ENCODE assay signal across 14 mouse cellular contexts in the genomic region with DNA sequence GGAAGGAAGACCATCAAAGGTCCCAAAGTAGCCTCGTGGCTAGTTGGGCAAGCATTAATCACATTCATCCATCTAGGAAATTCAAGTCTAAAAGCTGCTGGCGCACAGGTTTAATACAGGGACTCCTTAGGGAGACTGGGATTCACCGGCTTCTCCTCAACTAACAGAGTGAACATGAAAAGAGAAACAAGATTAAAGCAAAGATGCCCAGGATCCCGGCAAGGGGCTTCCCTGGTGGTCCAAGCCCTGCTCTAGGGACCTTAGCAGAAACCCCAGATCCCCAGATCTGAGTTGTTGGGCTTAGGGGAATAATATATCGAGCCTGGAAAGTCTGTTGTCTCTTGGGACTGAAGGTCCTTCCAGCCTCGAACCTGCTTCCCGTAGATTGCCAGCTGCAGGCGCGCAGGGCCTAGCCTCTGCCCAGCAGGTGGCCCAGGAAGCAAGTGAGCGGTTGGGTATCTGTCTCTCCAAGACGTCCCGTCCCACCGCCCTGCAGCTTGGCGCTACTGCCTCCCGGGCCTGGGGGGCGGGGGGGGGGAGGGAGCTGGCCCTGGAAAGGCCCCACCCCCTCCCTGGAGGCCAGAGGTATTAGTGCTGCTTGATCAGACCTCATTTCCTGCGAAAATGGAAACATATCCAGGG. TPM values are rescaled to one million over a fixed set of nuclear protein-coding genes. Genes with fewer than 3 reads are reported as not detected.
A peak's percentile ranks its signal among the peaks of the same experiment; 100 is the strongest.
DNase-seq lines count a peak whose midpoint lies in the region; ATAC-seq and TF ChIP-seq lines count a peak whose summit lies in the region.
"Had no signal": no experiment of that assay in that cellular context is flagged by ENCODE, and none has a peak within 500 bp of the region (broad histone marks: within the 10 kb centered on the region; RNA-seq: fewer than 3 reads in every experiment).

No protein-coding gene starts in this region.

- no peak for TF ChIP-seq EP300 in lung, postnatal 0 days (IDR thresholded peaks at IDR 0.05)

- H3K4me3 ChIP-seq in forebrain, embryonic 11.5 days (ENCODE audit: low read depth, low read length): no peak overlapping the region
- no peak overlapping the region for H3K4me3 ChIP-seq in forebrain, embryonic 13.5 days
- H3K4me3 ChIP-seq in lung, embryonic 14.5 days (ENCODE audit: low read depth, low read length): no peak overlapping the region
- no peak overlapping the region for H3K4me3 ChIP-seq in lung, postnatal 0 days (ENCODE audit: low read depth, low read length)

- H3K27me3 ChIP-seq in forebrain, embryonic 11.5 days (ENCODE audit: control insufficient read depth, insufficient read depth, low read length): peaks cover 66% of the 10 kb centered on the region
- peaks cover 88% of the 10 kb centered on the region for H3K27me3 ChIP-seq in forebrain, embryonic 13.5 days
- H3K27me3 ChIP-seq in lung, embryonic 14.5 days (ENCODE audit: insufficient read depth, low read length): peaks cover 64% of the 10 kb centered on the region
- peaks cover 58% of the 10 kb centered on the region for H3K27me3 ChIP-seq in lung, postnatal 0 days (replicated peaks; ENCODE audit: insufficient read depth, low read length)

- no peak overlapping the region for H3K4me2 ChIP-seq in forebrain, embryonic 11.5 days (ENCODE audit: low read depth, low read length, severe bottlenecking)
- H3K4me2 ChIP-seq in forebrain, embryonic 13.5 days: no peak overlapping the region
- no peak overlapping the region for H3K4me2 ChIP-seq in lung, embryonic 14.5 days
- H3K4me2 ChIP-seq in lung, postnatal 0 days (replicated peaks; ENCODE audit: low read depth, low read length): no peak overlapping the region

- WGBS in forebrain, embryonic 11.5 days: 2% methylated on average over 17 of the region's 17 CpGs
- 3% methylated on average over 17 of the region's 17 CpGs for WGBS in forebrain, embryonic 13.5 days
- WGBS in lung, embryonic 14.5 days: 8% methylated on average over 17 of the region's 17 CpGs
- WGBS in lung, postnatal 0 days: 11% methylated on average over 16 of the region's 17 CpGs

- no peak overlapping the region for H3K27ac ChIP-seq in forebrain, embryonic 11.5 days (ENCODE audit: low read depth, low read length)
- no peak overlapping the region for H3K27ac ChIP-seq in forebrain, embryonic 13.5 days
- H3K27ac ChIP-seq in lung, embryonic 14.5 days (ENCODE audit: low read depth): no peak overlapping the region
- H3K27ac ChIP-seq in lung, postnatal 0 days (ENCODE audit: low read length): no peak overlapping the region
- H3K27ac ChIP-seq: embryonic facial prominence, embryonic 15.5 days; macrophage had no signal

- no peaks in the 10 kb centered on the region for H3K9me3 ChIP-seq in forebrain, embryonic 11.5 days (ENCODE audit: control insufficient read depth, low read length)
- H3K9me3 ChIP-seq in forebrain, embryonic 13.5 days (replicated peaks): no peaks in the 10 kb centered on the region
- no peaks in the 10 kb centered on the region for H3K9me3 ChIP-seq in lung, embryonic 14.5 days (ENCODE audit: low read depth, low read length)
- no peaks in the 10 kb centered on the region for H3K9me3 ChIP-seq in lung, postnatal 0 days (ENCODE audit: low read length)
- H3K9me3 ChIP-seq: embryonic facial prominence, embryonic 15.5 days had no signal

- H3K4me1 ChIP-seq in forebrain, embryonic 11.5 days (replicated peaks; ENCODE audit: control insufficient read depth, insufficient read depth, low read length): peaks cover 3% of the 10 kb centered on the region; the same call in 1 of the 2 replicates
- peaks cover 15% of the 10 kb centered on the region; the same call in 1 of the 2 replicates for H3K4me1 ChIP-seq in forebrain, embryonic 13.5 days
- H3K4me1 ChIP-seq in lung, embryonic 14.5 days (ENCODE audit: insufficient read depth): no peaks in the 10 kb centered on the region
- 0 out of 2 replicates have a peak, but pooled peaks cover 6% of the 10 kb centered on the region for H3K4me1 ChIP-seq in lung, postnatal 0 days (ENCODE audit: insufficient read depth, low read depth, low read length)

- no peak overlapping the region for H3K9ac ChIP-seq in forebrain, embryonic 11.5 days (ENCODE audit: low read length)
- no peak overlapping the region for H3K9ac ChIP-seq in forebrain, embryonic 13.5 days
- H3K9ac ChIP-seq in lung, embryonic 14.5 days: no peak overlapping the region
- H3K9ac ChIP-seq in lung, postnatal 0 days (replicated peaks; ENCODE audit: low read depth): no peak overlapping the region
- H3K9ac ChIP-seq: embryonic facial prominence, embryonic 15.5 days had no signal

- DNase-seq in forebrain, embryonic 11.5 days (ENCODE audit: low spot score): peak; percentile 62
- DNase-seq in lung, embryonic 14.5 days: peak; percentile 26
- DNase-seq in lung, postnatal 0 days (ENCODE audit: low spot score): no peak
- peak; percentile 61 for DNase-seq in MN1 (ENCODE audit: low spot score)
- DNase-seq in layer of hippocampus, postnatal 36 days: no peak
- DNase-seq in cerebellum, postnatal 25 days: no peak
- DNase-seq: adrenal gland, postnatal 25 days; cerebellum, adult 9-10 months; heart, adult 18-20 months; thymus, postnatal 36 days had no signal

- no peaks in the 10 kb centered on the region for H3K36me3 ChIP-seq in forebrain, embryonic 11.5 days (ENCODE audit: control insufficient read depth, insufficient read depth, low read length)
- no peaks in the 10 kb centered on the region for H3K36me3 ChIP-seq in forebrain, embryonic 13.5 days (ENCODE audit: poor library complexity, severe bottlenecking)
- no peaks in the 10 kb centered on the region for H3K36me3 ChIP-seq in lung, embryonic 14.5 days (ENCODE audit: insufficient read depth)
- H3K36me3 ChIP-seq in lung, postnatal 0 days (ENCODE audit: insufficient read depth, low read length): no peaks in the 10 kb centered on the region
- H3K36me3 ChIP-seq: embryonic facial prominence, embryonic 15.5 days had no signal

- no peak for ATAC-seq in forebrain, embryonic 11.5 days (replicated peaks; ENCODE audit: low FRiP score)
- no peak for ATAC-seq in forebrain, embryonic 13.5 days
- no peak for ATAC-seq in lung, embryonic 14.5 days (ENCODE audit: insufficient read depth)
- ATAC-seq in lung, postnatal 0 days: no peak
- ATAC-seq in megakaryocyte progenitor cell, adult 5-6 weeks (replicated peaks; ENCODE audit: poor library complexity): peak; percentile 45

- peak; percentile 44 for TF ChIP-seq CTCF in lung, embryonic 14.5 days (IDR thresholded peaks at IDR 0.05; ENCODE audit: low read depth)
- no peak for TF ChIP-seq CTCF in lung, postnatal 0 days (IDR thresholded peaks at IDR 0.05)

RNA-seq across cellular contexts. Expression of a gene that starts 13.3 kb away (rescaled TPM):
- polyA plus RNA-seq in forebrain, embryonic 11.5 days (2014; fragmentation: Nextera tagmentation; extraction: Ambion mirVana): 0.11 TPM in 1 of 2 replicates, not detected in the other
- not detected in 2 replicates for polyA plus RNA-seq in forebrain, embryonic 13.5 days (2015; fragmentation: Nextera tagmentation; extraction: Ambion mirVana)
- polyA plus RNA-seq in lung, embryonic 14.5 days (2014; fragmentation: Nextera tagmentation; extraction: Ambion mirVana): not detected in 2 replicates
- not detected in 2 replicates for polyA plus RNA-seq in lung, postnatal 0 days (2015; fragmentation: Nextera tagmentation; extraction: Ambion mirVana)
- total RNA-seq in megakaryocyte progenitor cell, adult 5-6 weeks (2015): not detected in 2 replicates
- not detected in 2 replicates for total RNA-seq in megakaryocyte progenitor cell, adult 5-6 weeks (2017)
- not detected for total RNA-seq in layer of hippocampus, postnatal 36 days (2021)
- total RNA-seq: adrenal gland, postnatal 25 days had no signal
- polyA plus RNA-seq: macrophage had no signal

Comparison
In these comparisons a context has a peak if more than half of its experiments do, and no peak if none do; other contexts are left out.
1. DNase-seq: peak in forebrain, embryonic 11.5 days (single experiment), lung, embryonic 14.5 days (single experiment) and MN1 (single experiment); none in lung, postnatal 0 days (single experiment), layer of hippocampus, postnatal 36 days (0 of 2) and cerebellum, postnatal 25 days (0 of 2).